Mouse (Mus musculus): ENCODE data around the gene Klk14.

GRCm38 (mm10) chr7:43643046-43643652 lies 47.1 kb upstream of the Klk14 start:
- TF ChIP-seq GATA1 (IDR thresholded peaks at IDR 0.05; ENCODE audit: borderline replicate concordance, low read length), result no peak
- no peak for TF ChIP-seq FLI1 (IDR thresholded peaks at IDR 0.05; ENCODE audit: low read length)

Measured in megakaryocyte, embryonic 14.5 days (primary cell).